Mouse (Mus musculus): ENCODE measurements around the gene Prr7. TPM values are rescaled to one million over a fixed set of nuclear protein-coding genes. Genes with fewer than 3 reads are reported as not detected.

Gene Prr7
- polyA plus RNA-seq, 1 experiment from 2014 or later = 0.27 TPM

DNA sequence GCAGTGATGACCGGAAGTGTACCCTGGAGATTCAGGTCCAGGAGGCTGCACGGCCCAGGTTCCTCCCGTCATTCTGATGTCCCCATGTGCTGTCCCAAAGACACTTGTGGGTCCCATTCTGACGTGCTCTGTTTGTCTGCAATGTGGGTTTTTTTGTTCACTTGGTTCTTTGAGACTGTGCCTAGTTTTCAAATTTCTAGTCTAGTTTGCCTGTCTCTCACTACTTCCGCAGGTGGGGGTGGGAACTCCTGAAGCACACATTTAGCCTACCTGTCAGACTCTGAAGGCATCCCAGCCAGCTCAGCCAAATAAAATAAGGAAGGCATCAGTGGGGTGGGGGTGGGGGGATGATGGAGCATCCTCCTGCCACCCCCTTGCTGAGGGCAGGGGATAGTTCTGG, 15.9 kb upstream of the Prr7 start:
- WGBS = 89% methylated on average over 5 of the region's 5 CpGs
- H3K4me1 ChIP-seq (replicated peaks; ENCODE audit: control insufficient read depth, insufficient read depth, low read length) = peaks cover 13% of the 10 kb centered on the region
- no peak for ATAC-seq
- H3K9ac ChIP-seq (ENCODE audit: low read depth, low read length) = no peak overlapping the region
- H3K9me3 ChIP-seq (ENCODE audit: control insufficient read depth) = no peaks in the 10 kb centered on the region
- H3K27me3 ChIP-seq (replicated peaks; ENCODE audit: control insufficient read depth, insufficient read depth, low read length) = no peaks in the 10 kb centered on the region
- TF ChIP-seq CTCF (IDR thresholded peaks at IDR 0.05; ENCODE audit: low read depth) = no peak
- H3K4me3 ChIP-seq (ENCODE audit: low read depth, low read length) = no peak overlapping the region
- H3K36me3 ChIP-seq (ENCODE audit: control insufficient read depth, insufficient read depth) = peaks cover 31% of the 10 kb centered on the region
- no peak overlapping the region for H3K27ac ChIP-seq (ENCODE audit: low read depth, low read length)
- no peak overlapping the region for H3K4me2 ChIP-seq (replicated peaks; ENCODE audit: low read depth)

DNA sequence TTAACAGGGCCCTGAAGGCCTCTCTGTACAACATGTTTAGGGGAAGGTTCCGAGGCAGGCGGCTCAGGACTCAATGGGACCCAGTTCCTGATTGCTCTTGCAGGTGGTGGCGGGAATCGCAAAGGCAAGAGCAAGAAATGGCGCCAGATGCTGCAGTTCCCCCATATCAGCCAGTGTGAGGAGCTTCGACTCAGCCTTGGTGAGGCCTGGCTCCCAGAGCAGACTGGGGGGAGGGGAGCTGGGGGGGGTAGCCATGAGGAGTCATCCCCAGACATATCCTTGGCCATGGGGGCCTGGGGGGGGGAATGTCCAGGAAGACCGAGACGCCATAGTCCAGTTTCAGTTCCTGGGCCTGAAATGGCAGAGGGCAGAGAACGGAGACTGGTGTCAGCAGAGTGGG, 14.9 kb upstream of the Prr7 start:
- Histone ChIP-seq H3K9me3 (ENCODE audit: control insufficient read depth) (no peaks in the 10 kb centered on the region), H3K4me2 (replicated peaks; ENCODE audit: low read depth) (no peak overlapping the region), H3K4me3 (ENCODE audit: low read depth, low read length) (no peak overlapping the region), H3K36me3 (ENCODE audit: control insufficient read depth, insufficient read depth) (peaks cover 39% of the 10 kb centered on the region), H3K9ac (ENCODE audit: low read depth, low read length) (no peak overlapping the region), H3K27ac (ENCODE audit: low read depth, low read length) (0 out of 2 replicates have a peak overlapping the region, but pooled peaks have one; percentile 15), H3K4me1 (replicated peaks; ENCODE audit: control insufficient read depth, insufficient read depth, low read length) (peaks cover 13% of the 10 kb centered on the region), H3K27me3 (replicated peaks; ENCODE audit: control insufficient read depth, insufficient read depth, low read length) (no peaks in the 10 kb centered on the region)
- ATAC-seq = no peak
- no peak for TF ChIP-seq CTCF (IDR thresholded peaks at IDR 0.05; ENCODE audit: low read depth)
- 89% methylated on average over 9 of the region's 9 CpGs for WGBS

DNA sequence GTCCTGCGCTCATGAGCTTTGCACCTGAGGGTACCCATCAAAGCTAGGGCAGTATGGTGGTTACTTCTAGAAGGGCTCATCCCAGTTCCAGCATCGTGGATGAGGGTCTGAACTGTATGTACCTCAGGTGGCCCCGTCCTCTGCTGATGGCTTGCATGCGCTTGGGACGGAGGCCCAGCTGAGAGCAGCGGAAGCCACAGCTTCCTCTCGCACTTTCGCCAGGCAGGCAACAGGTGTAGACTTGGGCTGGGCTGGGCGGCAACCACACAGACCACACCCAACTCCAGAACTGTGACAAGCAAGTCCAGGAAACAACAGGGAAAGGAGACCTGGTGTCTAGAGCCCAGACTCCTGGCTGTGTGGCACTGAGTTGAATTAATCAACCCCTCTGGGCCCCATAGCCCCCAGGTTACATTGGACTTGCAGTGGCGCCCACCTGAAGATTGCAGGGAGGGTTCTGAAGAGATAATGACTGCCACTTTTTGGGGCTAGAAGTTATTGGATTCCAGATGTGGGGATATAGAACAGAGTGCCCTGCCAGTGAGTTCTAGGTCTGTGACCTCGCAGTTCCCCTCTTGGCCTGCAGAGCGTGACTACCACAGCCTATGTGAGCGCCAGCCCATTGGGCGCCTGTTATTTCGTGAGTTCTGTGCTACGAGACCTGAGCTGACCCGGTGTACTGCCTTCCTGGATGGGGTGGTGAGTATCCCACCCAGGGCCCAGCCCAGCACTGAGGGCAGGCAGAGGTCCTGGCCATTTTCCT, 14.2 kb upstream of the Prr7 start:
- H3K4me3 ChIP-seq (ENCODE audit: low read depth, low read length) = no peak overlapping the region
- peak overlapping the region; percentile 15; the same call in 1 of the 2 replicates for H3K27ac ChIP-seq (ENCODE audit: low read depth, low read length)
- peak; percentile 27; the same call in 1 of the 2 replicates for TF ChIP-seq CTCF (IDR thresholded peaks at IDR 0.05; ENCODE audit: low read depth)
- 70% methylated on average over 17 of the region's 17 CpGs for WGBS
- H3K27me3 ChIP-seq (replicated peaks; ENCODE audit: control insufficient read depth, insufficient read depth, low read length) = no peaks in the 10 kb centered on the region
- peaks cover 44% of the 10 kb centered on the region for H3K36me3 ChIP-seq (ENCODE audit: control insufficient read depth, insufficient read depth)
- no peak overlapping the region for H3K4me2 ChIP-seq (replicated peaks; ENCODE audit: low read depth)
- ATAC-seq = no peak
- no peaks in the 10 kb centered on the region for H3K9me3 ChIP-seq (ENCODE audit: control insufficient read depth)
- H3K9ac ChIP-seq (ENCODE audit: low read depth, low read length) = no peak overlapping the region
- peaks cover 13% of the 10 kb centered on the region for H3K4me1 ChIP-seq (replicated peaks; ENCODE audit: control insufficient read depth, insufficient read depth, low read length)

- Histone ChIP-seq H3K4me1 (replicated peaks; ENCODE audit: control insufficient read depth, insufficient read depth, low read length) (peaks cover 12% of the 10 kb centered on the region), H3K36me3 (ENCODE audit: control insufficient read depth, insufficient read depth) (peaks cover 44% of the 10 kb centered on the region), H3K9ac (ENCODE audit: low read depth, low read length) (no peak overlapping the region), H3K4me3 (ENCODE audit: low read depth, low read length) (no peak overlapping the region), H3K4me2 (replicated peaks; ENCODE audit: low read depth) (no peak overlapping the region), H3K27ac (ENCODE audit: low read depth, low read length) (no peak overlapping the region), H3K27me3 (replicated peaks; ENCODE audit: control insufficient read depth, insufficient read depth, low read length) (no peaks in the 10 kb centered on the region), H3K9me3 (ENCODE audit: control insufficient read depth) (no peaks in the 10 kb centered on the region)
- no peak for ATAC-seq
- 94% methylated on average over 11 of the region's 11 CpGs for WGBS
- TF ChIP-seq CTCF (IDR thresholded peaks at IDR 0.05; ENCODE audit: low read depth) = no peak
These were observed 13.5 kb upstream of the Prr7 start for GRCm38 (mm10) chr13:55450511-55450980.

- Histone ChIP-seq H3K4me1 (replicated peaks; ENCODE audit: control insufficient read depth, insufficient read depth, low read length) (peaks cover 5% of the 10 kb centered on the region), H3K27me3 (replicated peaks; ENCODE audit: control insufficient read depth, insufficient read depth, low read length) (no peaks in the 10 kb centered on the region), H3K9ac (ENCODE audit: low read depth, low read length) (no peak overlapping the region), H3K4me3 (ENCODE audit: low read depth, low read length) (no peak overlapping the region), H3K36me3 (ENCODE audit: control insufficient read depth, insufficient read depth) (peaks cover 51% of the 10 kb centered on the region), H3K9me3 (ENCODE audit: control insufficient read depth) (no peaks in the 10 kb centered on the region), H3K27ac (ENCODE audit: low read depth, low read length) (0 out of 2 replicates have a peak overlapping the region, but pooled peaks have one; percentile 23), H3K4me2 (replicated peaks; ENCODE audit: low read depth) (no peak overlapping the region)
- TF ChIP-seq CTCF (IDR thresholded peaks at IDR 0.05; ENCODE audit: low read depth) = no peak
- no peak for ATAC-seq
- 87% methylated on average over 10 of the region's 10 CpGs for WGBS
These were observed 12.8 kb upstream of the Prr7 start for GRCm38 (mm10) chr13:55451296-55451695.

DNA sequence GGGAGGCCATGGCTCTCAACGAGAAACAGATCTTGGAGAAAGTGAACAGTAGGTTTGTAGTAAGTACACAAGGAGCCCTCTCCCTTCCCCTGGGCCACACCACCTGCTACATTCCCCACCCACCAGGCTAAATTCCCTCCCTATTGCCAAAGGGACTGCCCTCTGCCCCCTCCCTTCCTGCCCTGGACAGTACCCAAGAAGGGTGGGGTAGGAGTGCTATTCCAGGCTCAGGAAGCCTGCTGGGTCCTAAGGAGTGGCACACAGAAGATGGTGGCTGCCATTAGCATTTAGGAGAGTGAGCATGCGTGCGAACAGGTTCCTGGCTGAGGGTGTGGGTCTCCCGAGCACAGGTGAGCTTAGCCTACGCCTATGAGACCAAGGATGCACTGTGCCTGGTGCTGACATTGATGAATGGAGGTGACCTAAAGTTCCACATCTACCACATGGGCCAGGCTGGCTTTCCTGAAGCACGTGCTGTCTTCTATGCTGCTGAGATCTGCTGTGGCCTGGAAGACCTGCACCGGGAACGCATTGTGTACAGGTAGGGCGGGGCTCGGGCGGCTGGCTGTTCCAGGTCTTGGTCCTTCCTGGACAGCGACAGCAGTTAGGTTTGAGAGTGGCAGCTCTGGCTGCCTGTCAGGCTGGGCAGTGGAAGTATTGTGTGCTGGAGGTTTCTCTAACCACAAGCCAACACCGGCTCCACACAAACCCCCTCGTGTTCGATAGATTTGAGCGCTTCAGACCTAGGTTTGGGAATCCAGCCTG, 12.1 kb upstream of the Prr7 start:
- no peak overlapping the region for H3K9ac ChIP-seq (ENCODE audit: low read depth, low read length)
- WGBS = 82% methylated on average over 16 of the region's 16 CpGs
- no peaks in the 10 kb centered on the region for H3K9me3 ChIP-seq (ENCODE audit: control insufficient read depth)
- no peak for TF ChIP-seq CTCF (IDR thresholded peaks at IDR 0.05; ENCODE audit: low read depth)
- ATAC-seq = no peak
- peak overlapping the region; percentile 23; the same call in 1 of the 2 replicates for H3K27ac ChIP-seq (ENCODE audit: low read depth, low read length)
- no peak overlapping the region for H3K4me3 ChIP-seq (ENCODE audit: low read depth, low read length)
- H3K4me1 ChIP-seq (replicated peaks; ENCODE audit: control insufficient read depth, insufficient read depth, low read length) = no peaks in the 10 kb centered on the region
- peaks cover 57% of the 10 kb centered on the region for H3K36me3 ChIP-seq (ENCODE audit: control insufficient read depth, insufficient read depth)
- H3K4me2 ChIP-seq (replicated peaks; ENCODE audit: low read depth) = no peak overlapping the region
- no peaks in the 10 kb centered on the region for H3K27me3 ChIP-seq (replicated peaks; ENCODE audit: control insufficient read depth, insufficient read depth, low read length)

Measured in intestine, postnatal 0 days (tissue).